Mouse (Mus musculus) myocyte (in vitro differentiated cells): ENCODE measurements around the gene Raver1. TPM values are rescaled to one million over a fixed set of nuclear protein-coding genes. Genes with fewer than 3 reads are reported as not detected.
A peak's percentile ranks its signal among the peaks of the same experiment; 100 is the strongest.

Source experiments
- H3K27me3 ChIP-seq: one replicate; pipeline ENCODE4 v1.6.1; 2011; ENCODE audit not compliant: control insufficient read depth, insufficient read depth, insufficient read length
- H3K36me3 ChIP-seq: one replicate; pipeline ENCODE4 v1.6.1; 2011; ENCODE audit not compliant: control insufficient read depth, insufficient read depth
- H3K4me2 ChIP-seq: one replicate; pipeline ENCODE4 v1.6.1; 2011; ENCODE audit warnings: low read depth, control low read depth
- H3K4me3 ChIP-seq: one replicate; pipeline ENCODE4 v1.5.1; 2011; ENCODE audit warnings: mild to moderate bottlenecking, control low read depth, moderate library complexity
- H3K79me2 ChIP-seq: one replicate; pipeline ENCODE4 v1.6.1; 2011; ENCODE audit not compliant: control insufficient read depth, insufficient read depth
- H3ac ChIP-seq: one replicate; pipeline ENCODE4 v1.6.1; 2011; ENCODE audit not compliant: control insufficient read depth, insufficient read length
- CEBPB ChIP-seq: IDR thresholded peaks from 2 replicates; pipeline ENCODE4 v1.6.1; 2011; ENCODE audit warnings: mild to moderate bottlenecking, moderate library complexity; ENCODE audit not compliant: poor library complexity, insufficient read depth, severe bottlenecking
- E2F4 ChIP-seq: IDR thresholded peaks from one replicate; pipeline ENCODE4 v1.6.1; 2011; ENCODE audit warnings: mild to moderate bottlenecking, control low read depth, moderate library complexity; ENCODE audit not compliant: insufficient read depth
- MAX ChIP-seq: IDR thresholded peaks from one replicate; pipeline ENCODE4 v1.6.1; 2011; ENCODE audit warnings: low read depth, mild to moderate bottlenecking, control low read depth
- MYOD1 ChIP-seq, 3 experiments: IDR thresholded peaks; one replicate each; pipeline ENCODE4 v1.6.1; 2011; ENCODE audit warnings: control low read depth in 2 of 3, low read depth in 2 of 3, mild to moderate bottlenecking in 2 of 3, moderate library complexity in 1 of 3; ENCODE audit not compliant: insufficient read length in 2 of 3, control insufficient read depth in 1 of 3
- MYOG ChIP-seq, 3 experiments: IDR thresholded peaks; one replicate each; pipeline ENCODE4 v1.6.1; 2011; ENCODE audit warnings: control low read depth in 2 of 3, low read depth in 2 of 3, mild to moderate bottlenecking in 2 of 3; ENCODE audit not compliant: insufficient read length in 2 of 3, control insufficient read depth in 1 of 3, insufficient read depth in 1 of 3
- POLR2A ChIP-seq: IDR thresholded peaks from one replicate; pipeline ENCODE4 v1.6.1; 2011; ENCODE audit warnings: low read depth, mild to moderate bottlenecking, control low read depth, moderate library complexity; ENCODE audit not compliant: insufficient read length
- POLR2AphosphoS2 ChIP-seq: IDR thresholded peaks from one replicate; pipeline ENCODE4 v1.6.1; 2011; ENCODE audit warnings: low read depth, control low read depth; ENCODE audit not compliant: insufficient read length
- REST ChIP-seq: IDR thresholded peaks from one replicate; pipeline ENCODE4 v1.6.1; 2011; ENCODE audit warnings: mild to moderate bottlenecking, control low read depth, moderate library complexity; ENCODE audit not compliant: insufficient read depth, insufficient read length
- SRF ChIP-seq: IDR thresholded peaks from one replicate; pipeline ENCODE4 v1.6.1; 2011; ENCODE audit warnings: low read depth; ENCODE audit not compliant: control insufficient read depth, insufficient read length
- TCF12 ChIP-seq: IDR thresholded peaks from one replicate; pipeline ENCODE4 v1.6.1; 2011; ENCODE audit warnings: mild to moderate bottlenecking, control low read depth; ENCODE audit not compliant: poor library complexity, insufficient read depth, severe bottlenecking
- TCF3 ChIP-seq: IDR thresholded peaks from one replicate; pipeline ENCODE4 v1.6.1; 2011; ENCODE audit warnings: low read depth, control low read depth; ENCODE audit not compliant: insufficient read length
- USF1 ChIP-seq: IDR thresholded peaks from one replicate; pipeline ENCODE4 v1.6.1; 2011; ENCODE audit warnings: low read depth, mild to moderate bottlenecking, control low read depth, moderate library complexity
- polyA plus RNA-seq: library from polyadenylated mRNA; unstranded; fragments of >200 nt; fragmentation: generic; extraction: Trizol; gene quantifications from one replicate; pipeline ENCODE4 v1.2.1, GENCODE M21; 2012; ENCODE audit warnings: missing spikeins

The Raver1 gene
- 24.6 TPM for polyA plus RNA-seq

DNA sequence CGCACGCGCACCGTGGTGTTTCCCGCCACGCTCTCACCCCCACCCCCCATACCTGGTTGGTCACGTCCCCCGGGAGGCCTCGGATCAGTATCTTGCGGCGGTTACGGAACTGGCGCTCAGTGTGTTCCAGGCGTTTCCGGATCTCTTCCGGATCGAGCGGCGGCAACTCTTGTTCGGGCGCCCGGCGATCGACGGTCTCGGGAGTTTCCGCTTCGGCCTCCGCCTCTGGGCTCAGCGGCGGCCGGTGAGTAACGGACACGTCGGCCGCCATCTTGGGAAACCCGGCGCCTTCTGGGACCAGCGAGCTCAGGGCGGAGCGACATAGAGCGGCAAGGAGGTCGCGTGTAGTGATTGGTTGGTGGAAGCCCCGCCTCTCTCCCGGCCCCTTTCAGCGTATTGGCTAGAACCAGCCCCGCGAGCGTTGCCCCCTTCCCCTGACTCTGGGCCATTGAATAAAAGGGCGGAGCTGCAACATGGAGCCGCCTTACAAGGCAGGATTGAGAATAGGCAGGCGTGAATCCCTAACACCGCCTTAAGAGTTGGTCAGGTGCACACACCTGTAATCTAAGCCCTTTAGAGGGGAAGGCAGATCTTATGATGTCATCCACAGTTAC is at the start of gene Raver1, which contains the start of gene Gm38431:
TSS of gene Raver1 (minus strand) at position 302 of the 614 bp plus-strand sequence.
TSS of gene Gm38431 (minus strand) at position 291 of the 614 bp plus-strand sequence.
- peaks cover 48% of the 10 kb centered on the region for H3K79me2 ChIP-seq
- peak within 1 kb of the TSS; percentile 94 for H3K4me2 ChIP-seq
- H3K27me3 ChIP-seq, result no peaks in the 10 kb centered on the region
- peak within 1 kb of the TSS; percentile 87 for H3K4me3 ChIP-seq
- H3K36me3 ChIP-seq, result peaks cover 8% of the 10 kb centered on the region
- peak within 1 kb of the TSS; percentile 86 for H3ac ChIP-seq
- peak; percentile 81 for TF ChIP-seq POLR2A
- TF ChIP-seq POLR2AphosphoS2, result peak; percentile 71
- no peak for TF ChIP-seq E2F4
- TF ChIP-seq MAX, result no peak
- no peak for TF ChIP-seq REST
- no peak for TF ChIP-seq MYOD1 (IDR thresholded peaks at IDR 0.05; ENCODE audit: control insufficient read depth in 1 of 3, insufficient read length in 2 of 3, low read depth in 2 of 3)

DNA sequence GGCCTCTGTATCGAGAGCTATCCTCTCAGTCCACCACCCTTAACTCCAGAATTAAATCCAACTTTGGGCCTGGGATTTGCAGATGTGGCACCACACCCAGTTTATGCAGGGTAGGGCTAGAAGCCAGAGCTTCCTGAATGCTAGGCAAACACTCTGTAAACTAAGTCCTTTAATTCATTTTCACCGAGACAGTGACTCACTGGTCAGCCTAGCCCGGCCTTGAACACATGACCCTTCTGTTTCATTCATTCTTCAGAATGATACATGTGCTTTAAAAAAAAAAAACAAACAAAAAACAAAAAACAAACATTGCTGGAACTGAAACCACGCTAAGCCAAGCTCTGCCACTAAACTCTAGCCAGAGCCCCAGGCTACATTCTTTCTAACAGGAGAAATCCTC is 46.6 kb upstream of the Raver1 start:
- TF ChIP-seq MYOD1 (IDR thresholded peaks at IDR 0.05; ENCODE audit: control insufficient read depth in 1 of 3, insufficient read length in 2 of 3, low read depth in 2 of 3), result no peak
- TF ChIP-seq REST, result no peak
- TF ChIP-seq USF1, result no peak
- TF ChIP-seq TCF12, result no peak
- no peak for TF ChIP-seq TCF3
- TF ChIP-seq E2F4, result no peak
- TF ChIP-seq POLR2AphosphoS2, result no peak
- no peak for TF ChIP-seq POLR2A
- TF ChIP-seq MYOG (IDR thresholded peaks at IDR 0.05; ENCODE audit: control insufficient read depth in 1 of 3, insufficient read depth in 1 of 3, insufficient read length in 2 of 3, low read depth in 2 of 3), result no peak
- TF ChIP-seq SRF, result no peak
- no peak for TF ChIP-seq CEBPB
- no peak for TF ChIP-seq MAX
- H3K4me3 ChIP-seq, result no peak overlapping the region
- no peak overlapping the region for H3K4me2 ChIP-seq
- no peak overlapping the region for H3ac ChIP-seq
- H3K36me3 ChIP-seq, result peaks cover 14% of the 10 kb centered on the region
- H3K27me3 ChIP-seq, result no peaks in the 10 kb centered on the region
- H3K79me2 ChIP-seq, result peaks cover 2% of the 10 kb centered on the region

DNA sequence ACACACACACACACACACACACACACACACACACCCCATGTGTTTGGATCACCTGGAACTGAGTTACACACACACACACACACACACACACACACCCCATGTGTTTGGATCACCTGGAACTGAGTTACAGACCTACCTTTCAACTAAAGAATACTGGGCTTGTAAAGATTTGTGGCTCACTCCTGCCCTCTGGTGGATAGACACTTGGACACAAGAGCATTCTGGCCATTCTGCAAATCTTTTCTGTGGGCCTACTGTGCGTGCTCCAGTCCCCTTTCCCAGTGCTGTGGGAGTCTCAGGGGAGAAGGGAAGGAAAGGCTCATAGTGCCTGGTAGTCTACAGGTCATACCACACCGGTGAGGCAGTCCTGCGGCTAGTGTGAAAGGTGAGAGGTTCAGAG is 45.4 kb upstream of the Raver1 start:
- no peak overlapping the region for H3K4me2 ChIP-seq

DNA sequence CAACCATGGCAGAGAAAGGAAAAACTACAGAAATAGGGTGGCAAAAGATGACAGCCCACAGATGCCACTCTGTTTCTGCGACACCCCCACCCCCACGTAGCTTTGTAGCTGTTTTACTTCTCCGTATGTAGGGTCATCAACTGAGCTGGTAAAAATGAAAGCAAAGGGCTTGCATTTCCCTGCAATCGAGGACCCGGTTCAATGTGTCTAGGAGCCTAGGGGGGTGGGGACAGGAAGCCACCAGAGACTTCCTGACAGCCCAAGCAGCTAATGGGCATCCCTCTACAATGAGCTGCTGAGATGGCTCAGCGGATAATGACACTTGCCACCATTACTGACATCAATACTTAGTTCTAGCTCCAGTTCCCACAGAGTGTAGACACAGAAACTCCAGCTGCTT is 44.6 kb upstream of the Raver1 start:
- no peak for TF ChIP-seq SRF
- no peaks in the 10 kb centered on the region for H3K79me2 ChIP-seq

More for the DNA sequence above, 45.4 kb upstream of the Raver1 start:
- Histone ChIP-seq H3K4me3 (no peak overlapping the region), H3K27me3 (no peaks in the 10 kb centered on the region), H3K79me2 (no peaks in the 10 kb centered on the region), H3K36me3 (peaks cover 14% of the 10 kb centered on the region), H3ac (no peak overlapping the region)
- TF ChIP-seq MAX, result no peak
- no peak for TF ChIP-seq E2F4
- TF ChIP-seq CEBPB, result no peak
- no peak for TF ChIP-seq REST
- no peak for TF ChIP-seq TCF3
- TF ChIP-seq TCF12, result no peak
- TF ChIP-seq POLR2A, result no peak
- no peak for TF ChIP-seq POLR2AphosphoS2
- no peak for TF ChIP-seq MYOD1 (IDR thresholded peaks at IDR 0.05; ENCODE audit: control insufficient read depth in 1 of 3, insufficient read length in 2 of 3, low read depth in 2 of 3)
- TF ChIP-seq MYOG (IDR thresholded peaks at IDR 0.05; ENCODE audit: control insufficient read depth in 1 of 3, insufficient read depth in 1 of 3, insufficient read length in 2 of 3, low read depth in 2 of 3), result no peak
- no peak for TF ChIP-seq USF1
- TF ChIP-seq SRF, result no peak

DNA sequence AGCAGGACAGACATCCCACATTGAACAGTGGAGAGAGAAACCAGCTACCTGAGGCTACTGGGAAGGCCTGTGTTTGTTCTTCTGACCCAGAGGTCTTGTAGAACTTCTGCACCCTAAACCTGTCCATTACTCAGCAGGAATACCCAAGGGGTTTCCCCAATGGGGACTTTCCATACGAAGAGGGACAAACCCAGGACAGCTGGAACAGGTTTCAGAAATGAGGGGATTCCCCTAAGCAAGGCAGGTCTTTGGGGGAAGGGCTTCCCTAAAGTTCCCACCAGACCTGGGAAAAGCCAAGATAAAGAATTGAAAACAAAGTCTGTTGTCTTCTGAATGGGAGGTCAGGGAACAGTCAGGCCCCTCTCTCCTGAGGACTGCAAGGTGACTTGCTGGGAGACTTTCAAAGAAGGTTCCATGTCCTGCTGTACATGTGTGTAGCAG is 44.2 kb upstream of the Raver1 start:
- no peaks in the 10 kb centered on the region for H3K27me3 ChIP-seq
- no peak overlapping the region for H3ac ChIP-seq
- TF ChIP-seq POLR2A, result no peak
- no peak for TF ChIP-seq MYOG (IDR thresholded peaks at IDR 0.05; ENCODE audit: control insufficient read depth in 1 of 3, insufficient read depth in 1 of 3, insufficient read length in 2 of 3, low read depth in 2 of 3)
- no peak for TF ChIP-seq REST
- no peak for TF ChIP-seq POLR2AphosphoS2
- TF ChIP-seq E2F4, result no peak
- no peak for TF ChIP-seq MAX
- TF ChIP-seq TCF3, result no peak
- no peak for TF ChIP-seq MYOD1 (IDR thresholded peaks at IDR 0.05; ENCODE audit: control insufficient read depth in 1 of 3, insufficient read length in 2 of 3, low read depth in 2 of 3)
- TF ChIP-seq TCF12, result no peak
- no peak for TF ChIP-seq CEBPB
- TF ChIP-seq USF1, result no peak
- TF ChIP-seq SRF, result no peak
- H3K4me2 ChIP-seq, result no peak overlapping the region
- H3K36me3 ChIP-seq, result peaks cover 4% of the 10 kb centered on the region
- H3K4me3 ChIP-seq, result no peak overlapping the region
- no peaks in the 10 kb centered on the region for H3K79me2 ChIP-seq

More for the DNA sequence above, 44.6 kb upstream of the Raver1 start:
- Histone ChIP-seq H3K36me3 (peaks cover 6% of the 10 kb centered on the region), H3K4me2 (no peak overlapping the region), H3ac (no peak overlapping the region), H3K4me3 (no peak overlapping the region), H3K27me3 (no peaks in the 10 kb centered on the region)
